Mouse (Mus musculus) stomach, embryonic 16.5 days (tissue): ENCODE results near the gene Etl4. TPM values are rescaled to one million over a fixed set of nuclear protein-coding genes. Genes with fewer than 3 reads are reported as not detected.

Source experiments
- ATAC-seq: fragments of 200-750 bp; cut with Nextera tagmentation; 2 replicates; pipeline ENCODE4 v1.8.0; 2017; ENCODE audit warnings: moderate number of reproducible peaks, moderate TSS enrichment; ENCODE audit not compliant: insufficient read depth, low FRiP score
- H3K27ac ChIP-seq: fragments of 300-500 bp; sonication (generic); 2 replicates; pipeline ENCODE4 v1.5.1; 2014; ENCODE audit warnings: low read length
- H3K27me3 ChIP-seq: fragments of 300-500 bp; sonication (generic); 2 replicates; pipeline ENCODE4 v1.6.1; 2014; ENCODE audit warnings: low read length, control low read depth, mixed read lengths; ENCODE audit not compliant: control insufficient read depth, insufficient read depth
- H3K36me3 ChIP-seq: fragments of 300-500 bp; sonication (generic); 2 replicates; pipeline ENCODE4 v1.6.1; 2014; ENCODE audit warnings: low read length; ENCODE audit not compliant: control insufficient read depth, insufficient read depth
- H3K4me1 ChIP-seq: fragments of 300-500 bp; sonication (generic); 2 replicates; pipeline ENCODE4 v1.6.1; 2014; ENCODE audit warnings: low read length, control low read depth, mixed read lengths; ENCODE audit not compliant: control insufficient read depth, insufficient read depth
- H3K4me2 ChIP-seq: fragments of 300-500 bp; sonication (generic); 2 replicates; pipeline ENCODE4 v1.6.1; 2014; ENCODE audit warnings: low read depth, low read length, mixed read lengths
- H3K4me3 ChIP-seq: fragments of 300-500 bp; sonication (generic); replicated peaks from 2 replicates; pipeline ENCODE4 v1.5.1; 2014; ENCODE audit warnings: mild to moderate bottlenecking, low read length
- H3K9ac ChIP-seq: fragments of 300-500 bp; sonication (generic); 2 replicates; pipeline ENCODE4 v1.6.1; 2014; ENCODE audit warnings: low read length
- H3K9me3 ChIP-seq: fragments of 300-500 bp; sonication (generic); replicated peaks from 2 replicates; pipeline ENCODE4 v1.6.1; 2016; ENCODE audit warnings: low read length, control low read depth; ENCODE audit not compliant: control insufficient read depth
- WGBS: fragments of 180-500 bp; shearing (Covaris S2); extraction: QIAGEN DNeasy Blood & Tissue Kit; methylation state at CpG from one replicate; pipeline ENCODE4 v1.1.7; 2014; 5-methylcytosine and 5-hydroxymethylcytosine counted together
- polyA plus RNA-seq: library from polyadenylated mRNA; unstranded; fragments of >200 nt; fragmentation: Nextera tagmentation; extraction: Ambion mirVana; gene quantifications from 2 replicates; pipeline ENCODE4 v1.2.1, GENCODE M21; 2015

The Etl4 gene
- polyA plus RNA-seq, 1 experiment from 2014 or later, result 37.3 TPM

DNA sequence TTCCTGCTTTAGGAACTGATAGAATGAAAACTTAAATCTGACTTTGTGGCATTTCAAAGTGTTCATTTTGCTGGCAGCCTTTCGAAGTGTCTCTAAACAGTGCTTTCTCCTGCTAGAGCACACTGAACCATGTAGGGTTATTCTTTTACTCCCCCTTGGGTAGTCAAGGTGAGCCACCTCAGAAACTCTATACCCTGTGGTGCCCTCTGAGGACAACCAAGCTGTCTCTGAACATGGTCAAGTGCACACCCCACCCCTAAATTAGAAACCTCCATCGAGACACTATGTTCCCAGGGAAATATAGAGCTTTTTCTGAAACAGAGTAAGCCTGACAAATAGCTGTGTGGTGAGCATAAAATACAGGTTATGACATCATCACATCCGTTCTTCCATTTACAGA is 840.1 kb downstream of the Etl4 start:
- H3K36me3 ChIP-seq, result no peaks in the 10 kb centered on the region
- peaks cover 5% of the 10 kb centered on the region; the same call in 1 of the 2 replicates for H3K4me1 ChIP-seq
- no peak overlapping the region for H3K4me3 ChIP-seq
- no peaks in the 10 kb centered on the region for H3K27me3 ChIP-seq
- H3K9ac ChIP-seq, result no peak overlapping the region
- H3K9me3 ChIP-seq, result no peaks in the 10 kb centered on the region
- ATAC-seq, result no peak
- 89% methylated on average over 3 of the region's 3 CpGs for WGBS
- no peak overlapping the region for H3K27ac ChIP-seq
- H3K4me2 ChIP-seq, result no peak overlapping the region

DNA sequence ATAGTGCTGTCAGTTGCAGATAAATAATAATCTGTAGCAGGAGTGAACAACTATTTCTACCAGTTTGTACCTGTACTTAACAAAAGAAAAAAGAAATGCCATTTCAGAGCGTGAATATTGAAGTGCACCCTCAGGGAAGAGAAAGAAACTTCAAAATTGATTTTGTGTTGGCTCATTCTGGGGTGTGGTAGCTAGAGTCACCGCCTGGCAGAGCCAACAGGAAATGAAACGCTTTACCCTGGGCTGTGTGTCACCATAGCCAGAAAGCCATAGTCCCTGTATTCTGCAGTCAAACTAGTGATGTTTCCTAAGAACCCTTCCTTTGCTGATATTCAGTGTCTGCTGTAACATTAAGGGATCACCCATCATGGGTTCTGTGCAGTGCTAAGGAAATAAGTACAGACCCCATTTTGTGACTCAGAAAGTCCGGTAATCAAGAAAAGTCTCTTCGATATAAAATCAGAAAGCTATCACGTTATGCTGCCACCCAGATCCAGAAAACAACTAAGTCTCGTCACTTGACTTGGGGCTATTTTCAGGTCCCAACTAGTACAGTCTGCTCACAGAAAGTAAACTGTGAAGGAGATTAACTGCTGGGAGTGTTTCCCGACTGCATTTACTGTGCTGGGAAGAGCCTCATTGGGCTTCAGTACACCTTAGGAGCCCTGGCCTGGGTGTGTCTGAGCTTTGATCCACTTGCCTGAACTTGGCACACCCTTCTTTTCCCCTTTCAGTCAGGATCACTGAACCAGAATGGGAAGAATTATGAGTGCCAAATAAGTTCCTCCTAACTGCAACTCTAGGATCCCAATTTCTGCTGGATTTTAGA is 843.9 kb downstream of the Etl4 start:
- Histone ChIP-seq H3K4me1 (peaks cover 5% of the 10 kb centered on the region; the same call in 1 of the 2 replicates), H3K4me3 (no peak overlapping the region), H3K9ac (no peak overlapping the region), H3K9me3 (no peaks in the 10 kb centered on the region), H3K4me2 (no peak overlapping the region; the same call in 1 of the 2 replicates), H3K27me3 (no peaks in the 10 kb centered on the region), H3K36me3 (no peaks in the 10 kb centered on the region), H3K27ac (peak overlapping the region; percentile 94)
- 63% methylated on average over 8 of the region's 8 CpGs for WGBS
- peak; percentile 91 for ATAC-seq

DNA sequence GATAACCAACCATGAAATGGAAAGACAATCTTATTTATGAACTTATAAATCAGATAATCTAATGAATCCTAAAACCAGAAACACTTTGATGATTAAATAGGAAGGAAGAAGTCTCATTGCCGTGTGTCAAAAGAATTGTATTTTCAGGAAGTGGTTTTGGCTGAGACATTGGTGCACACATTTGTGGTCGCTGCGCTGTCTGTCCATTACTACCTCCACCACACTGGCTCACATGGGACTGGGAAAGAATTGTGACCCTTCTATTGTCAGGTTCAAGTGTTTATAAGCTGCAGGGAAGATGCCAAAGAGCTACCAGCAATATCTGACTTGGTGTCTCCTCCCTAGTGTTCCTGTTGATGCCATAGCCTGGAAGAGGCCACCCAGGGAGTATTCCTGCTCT is 847.4 kb downstream of the Etl4 start:
- Histone ChIP-seq H3K9me3 (no peaks in the 10 kb centered on the region), H3K27ac (no peak overlapping the region), H3K4me1 (peaks cover 5% of the 10 kb centered on the region), H3K36me3 (no peaks in the 10 kb centered on the region), H3K9ac (no peak overlapping the region), H3K4me2 (no peak overlapping the region), H3K27me3 (no peaks in the 10 kb centered on the region), H3K4me3 (no peak overlapping the region)
- ATAC-seq, result no peak
- WGBS, result 79% methylated on average over 3 of the region's 3 CpGs

DNA sequence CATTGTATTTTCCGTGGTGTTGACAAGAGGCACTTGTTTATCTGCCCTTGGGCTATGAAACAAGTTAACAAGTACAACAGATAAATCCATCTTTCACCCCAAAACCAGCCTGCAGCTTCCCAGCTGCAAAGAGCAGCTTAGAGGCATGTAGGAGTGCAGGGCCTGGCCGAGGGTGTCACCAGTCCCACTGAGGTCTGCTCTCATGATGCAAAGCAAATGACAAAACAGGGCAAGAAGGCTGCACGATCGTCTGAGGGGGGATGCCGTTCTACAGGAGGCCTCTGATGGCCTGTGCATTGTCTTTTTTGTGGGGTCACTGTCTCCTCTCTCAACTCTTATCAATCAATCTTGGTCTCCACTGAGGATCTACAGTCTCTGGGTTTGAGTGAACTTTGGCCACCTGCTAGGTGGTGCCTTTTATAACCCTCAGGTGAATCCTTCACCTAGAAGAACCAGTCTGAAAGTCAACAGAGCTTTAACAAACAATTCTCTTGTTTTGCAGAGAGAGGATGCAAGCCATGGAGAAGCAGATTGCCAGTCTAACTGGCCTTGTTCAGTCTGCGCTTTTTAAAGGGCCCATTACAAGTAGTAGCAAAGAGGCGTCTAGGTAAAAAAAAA is 849.6 kb downstream of the Etl4 start:
- peak overlapping the region; percentile 35; the same call in 1 of the 2 replicates for H3K27ac ChIP-seq
- no peak overlapping the region for H3K9ac ChIP-seq
- H3K36me3 ChIP-seq, result no peaks in the 10 kb centered on the region
- H3K4me1 ChIP-seq, result peaks cover 4% of the 10 kb centered on the region
- no peak overlapping the region for H3K4me2 ChIP-seq
- WGBS, result 65% methylated on average over 7 of the region's 7 CpGs
- H3K9me3 ChIP-seq, result no peaks in the 10 kb centered on the region
- H3K27me3 ChIP-seq, result no peaks in the 10 kb centered on the region
- no peak overlapping the region for H3K4me3 ChIP-seq
- no peak for ATAC-seq

DNA sequence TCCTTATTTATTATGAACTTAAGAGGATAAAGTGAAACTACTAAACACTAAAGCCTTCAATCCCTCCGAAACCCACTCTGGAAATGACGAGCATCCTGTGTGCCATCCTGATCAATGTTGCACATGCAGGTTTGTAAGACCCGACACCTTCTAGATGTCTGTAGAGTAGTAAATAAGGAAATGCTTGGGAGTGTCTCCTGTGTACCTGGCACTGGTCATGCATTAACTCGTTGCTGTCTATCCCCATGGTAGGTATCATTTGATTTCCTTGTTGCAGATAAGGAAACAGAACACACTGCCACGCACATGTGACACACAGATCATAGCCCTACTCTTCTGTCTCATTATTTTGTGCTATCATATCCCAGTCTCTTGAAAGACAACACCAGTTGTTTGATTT is 851.7 kb downstream of the Etl4 start:
- 77% methylated on average over 5 of the region's 5 CpGs for WGBS
- H3K27me3 ChIP-seq, result no peaks in the 10 kb centered on the region
- no peak for ATAC-seq
- H3K4me3 ChIP-seq, result no peak overlapping the region
- no peaks in the 10 kb centered on the region for H3K36me3 ChIP-seq
- no peaks in the 10 kb centered on the region; the same call in 1 of the 2 replicates for H3K4me1 ChIP-seq
- H3K9me3 ChIP-seq, result no peaks in the 10 kb centered on the region
- H3K9ac ChIP-seq, result no peak overlapping the region
- H3K4me2 ChIP-seq, result no peak overlapping the region
- H3K27ac ChIP-seq, result no peak overlapping the region

DNA sequence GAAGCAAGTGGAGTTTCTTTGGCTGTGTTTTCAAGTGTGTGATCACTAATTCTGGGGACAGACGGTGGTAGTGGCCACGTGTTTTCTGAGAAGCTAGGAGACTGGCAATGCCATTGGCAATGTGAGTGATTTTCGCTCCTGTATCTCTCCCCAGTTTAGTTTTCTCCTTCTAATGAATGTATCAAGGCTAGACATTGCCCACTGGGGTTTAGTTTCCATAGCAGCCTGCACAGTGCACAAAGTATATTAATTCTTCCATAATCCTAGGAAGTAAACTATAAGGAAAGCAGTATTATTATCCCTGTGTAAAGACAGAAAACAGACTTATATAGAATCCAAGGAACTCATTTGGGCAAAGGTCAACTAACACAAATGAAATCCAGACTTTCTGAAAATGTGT is 852.2 kb downstream of the Etl4 start:
- WGBS, result 85% methylated on average over 3 of the region's 3 CpGs
- no peak overlapping the region for H3K9ac ChIP-seq
- no peak overlapping the region for H3K4me3 ChIP-seq
- H3K9me3 ChIP-seq, result no peaks in the 10 kb centered on the region
- H3K4me1 ChIP-seq, result no peaks in the 10 kb centered on the region; the same call in 1 of the 2 replicates
- H3K36me3 ChIP-seq, result no peaks in the 10 kb centered on the region
- H3K4me2 ChIP-seq, result no peak overlapping the region
- no peak overlapping the region for H3K27ac ChIP-seq
- no peaks in the 10 kb centered on the region for H3K27me3 ChIP-seq
- ATAC-seq, result no peak

DNA sequence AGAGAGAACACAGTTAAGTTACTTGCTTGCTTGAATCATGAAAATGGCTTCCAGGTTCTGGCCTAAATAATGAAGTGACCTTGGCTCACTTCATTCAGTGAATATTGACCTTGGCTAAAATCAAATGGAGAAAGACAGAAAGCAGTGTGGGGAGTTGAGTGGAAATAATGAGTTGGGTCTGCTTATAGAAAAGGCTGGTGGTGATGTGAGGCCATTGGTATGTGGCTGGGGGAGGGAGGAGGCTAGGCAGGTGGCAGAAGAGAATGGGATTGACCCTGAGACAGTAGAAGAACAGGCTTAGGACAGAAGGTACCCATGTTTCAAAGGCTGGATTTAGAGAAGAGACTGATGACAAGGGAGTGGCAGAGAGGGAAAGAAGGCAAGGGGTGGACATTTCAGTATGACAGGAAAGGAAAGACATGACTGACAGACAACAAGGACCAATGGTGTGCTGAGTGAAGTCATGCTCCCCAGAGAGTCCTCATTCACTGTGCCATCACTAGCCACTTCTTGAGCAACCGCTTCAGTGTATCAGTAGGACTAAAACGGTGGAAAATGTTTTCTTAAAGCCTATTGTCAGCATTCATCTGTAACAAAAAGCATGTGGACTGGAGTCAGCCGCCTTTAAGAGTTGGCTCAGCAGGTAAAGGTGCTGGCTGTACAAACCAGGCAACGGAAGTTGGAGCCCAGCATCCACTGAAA is 854.1 kb downstream of the Etl4 start:
- no peak; the same call in 1 of the 2 replicates for ATAC-seq
- H3K9ac ChIP-seq, result no peak overlapping the region
- no peaks in the 10 kb centered on the region; the same call in 1 of the 2 replicates for H3K4me1 ChIP-seq
- 81% methylated on average over 4 of the region's 4 CpGs for WGBS
- no peak overlapping the region for H3K27ac ChIP-seq
- H3K4me2 ChIP-seq, result no peak overlapping the region
- H3K9me3 ChIP-seq, result no peaks in the 10 kb centered on the region
- no peaks in the 10 kb centered on the region for H3K27me3 ChIP-seq
- H3K36me3 ChIP-seq, result peaks cover 5% of the 10 kb centered on the region; the same call in 1 of the 2 replicates
- H3K4me3 ChIP-seq, result no peak overlapping the region

DNA sequence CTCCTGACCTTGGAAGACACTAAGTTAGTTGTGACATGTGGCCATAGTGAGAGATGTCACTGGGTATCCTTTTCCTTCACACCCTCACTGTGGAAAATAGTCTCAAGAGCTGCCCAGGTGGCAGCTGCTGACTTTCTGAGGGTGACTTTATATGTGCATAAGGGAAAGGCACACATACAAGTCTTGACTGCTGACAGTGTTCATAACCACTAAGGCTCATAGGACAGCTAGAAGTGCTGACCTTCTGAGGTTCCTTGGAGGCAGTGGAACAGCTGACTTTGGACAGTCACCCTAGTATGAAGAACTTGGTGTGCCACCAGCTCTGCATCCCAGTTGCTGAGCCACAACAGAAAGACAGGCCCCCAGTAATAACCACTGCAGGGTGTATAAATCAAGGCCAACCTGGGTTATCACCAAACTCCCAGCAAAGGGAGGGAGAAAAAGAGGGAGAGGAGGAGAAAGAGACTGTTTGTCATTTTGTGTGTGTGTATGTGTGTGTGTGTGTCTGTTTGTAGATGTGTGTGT is 855.0 kb downstream of the Etl4 start:
- Histone ChIP-seq H3K27me3 (no peaks in the 10 kb centered on the region), H3K4me3 (no peak overlapping the region), H3K9me3 (no peaks in the 10 kb centered on the region), H3K4me1 (no peaks in the 10 kb centered on the region; the same call in 1 of the 2 replicates), H3K9ac (no peak overlapping the region), H3K4me2 (no peak overlapping the region), H3K36me3 (peaks cover 5% of the 10 kb centered on the region; the same call in 1 of the 2 replicates), H3K27ac (no peak overlapping the region)
- no peak for ATAC-seq
